Mouse (Mus musculus): ENCODE results near the gene Mms22l.
"Not testable (repeated sequence)": the region's sequence is repeated elsewhere in the genome, so short reads cannot be mapped to it uniquely, and the experiment has no call there.

Gene Mms22l

GRCm38 (mm10) chr4:24609564-24609963 lies 113.3 kb downstream of the Mms22l start:
- in situ Hi-C loops (cut with MboI; ENCODE audit: unreplicated experiment in 2 of 2): no loop called here

GRCm38 (mm10) chr4:24620005-24620404 lies 123.8 kb downstream of the Mms22l start:
- in situ Hi-C loops (cut with MboI; ENCODE audit: unreplicated experiment in 2 of 2): no loop called here

GRCm38 (mm10) chr4:24620440-24620839 lies 124.2 kb downstream of the Mms22l start:
- in situ Hi-C loops (cut with MboI; ENCODE audit: unreplicated experiment in 2 of 2): no loop called here

- in situ Hi-C loops (cut with MboI; ENCODE audit: unreplicated experiment in 2 of 2): no loop called here
Measured at GRCm38 (mm10) chr4:24621422-24622187, 125.4 kb downstream of the Mms22l start.

DNA sequence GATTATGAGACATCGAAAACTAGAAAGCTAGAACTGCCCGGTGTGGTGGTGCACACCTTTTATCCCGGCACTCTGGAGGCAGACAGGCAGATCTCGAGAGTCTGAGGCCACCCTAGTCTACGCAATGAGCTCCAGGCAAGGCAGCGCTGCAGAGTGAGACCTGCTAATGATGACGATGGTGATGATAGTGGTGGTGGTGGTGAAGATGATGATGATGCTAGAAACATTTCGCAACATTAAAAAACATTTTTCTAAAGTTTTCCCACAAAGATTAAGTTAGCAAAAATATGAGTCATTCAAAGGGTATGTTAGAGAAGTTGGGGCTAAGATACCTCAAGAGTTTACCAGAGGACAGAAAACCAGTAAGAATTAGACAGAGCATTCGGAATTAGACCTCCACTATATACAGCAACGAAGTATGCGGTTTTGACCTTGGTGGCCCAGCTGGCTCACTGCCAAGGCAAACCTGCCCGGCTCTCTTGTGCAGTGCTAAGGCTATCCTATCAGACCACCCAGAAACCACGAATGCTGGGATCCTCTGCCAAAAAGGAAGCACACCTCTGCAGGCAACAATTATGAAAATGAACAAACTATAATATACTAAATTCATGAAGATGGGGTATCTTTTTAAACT lies 129.8 kb downstream of the Mms22l start:
- in situ Hi-C loops (cut with MboI; ENCODE audit: unreplicated experiment in 2 of 2): no loop called here

DNA sequence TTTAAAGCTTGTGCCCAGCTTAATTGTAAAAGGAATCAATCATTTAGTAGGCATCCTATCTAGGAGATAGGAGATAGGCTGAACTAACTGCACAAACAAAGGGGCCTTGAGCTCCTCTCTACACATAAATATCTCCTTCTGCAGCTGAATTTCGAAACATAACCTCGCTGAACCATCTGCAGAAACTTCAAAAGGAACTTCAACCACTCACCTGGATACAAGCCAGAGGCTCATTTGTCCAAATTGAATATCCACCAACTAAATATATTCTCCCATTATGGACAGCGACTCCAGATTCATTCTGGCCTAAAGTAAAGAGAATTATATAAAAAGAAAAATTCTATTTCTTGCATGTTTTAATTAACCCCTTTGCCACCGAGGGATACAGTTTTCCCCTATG lies 130.4 kb downstream of the Mms22l start:
- in situ Hi-C loops (cut with MboI; ENCODE audit: unreplicated experiment in 2 of 2): no loop called here

DNA sequence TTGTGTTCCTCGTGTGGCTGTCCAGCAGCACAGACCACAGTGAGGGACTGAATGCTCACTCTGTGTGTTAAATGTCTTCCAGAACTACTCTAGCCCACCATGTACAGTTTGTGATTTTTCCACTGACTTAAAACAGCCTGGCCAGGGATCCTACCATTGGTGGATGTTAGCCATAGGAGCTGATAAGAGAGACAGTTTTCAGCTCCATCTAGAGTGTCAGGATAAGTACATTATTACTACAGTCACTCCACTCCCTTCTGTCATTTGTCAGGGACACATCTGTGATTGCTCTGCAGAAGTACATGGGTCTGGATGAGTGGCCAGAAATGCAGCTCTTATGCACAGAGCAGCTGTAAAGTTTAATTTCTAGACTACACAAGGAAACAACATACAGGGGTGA lies 131.6 kb downstream of the Mms22l start:
- in situ Hi-C loops (cut with MboI; ENCODE audit: unreplicated experiment in 2 of 2): no loop called here

- in situ Hi-C loops (cut with MboI; ENCODE audit: unreplicated experiment in 2 of 2): no loop called here
Measured at GRCm38 (mm10) chr4:24630430-24630829, 134.2 kb downstream of the Mms22l start.

GRCm38 (mm10) chr4:24631177-24631911 lies 135.1 kb downstream of the Mms22l start:
- in situ Hi-C loops (cut with MboI; ENCODE audit: unreplicated experiment in 2 of 2): no loop called here

DNA sequence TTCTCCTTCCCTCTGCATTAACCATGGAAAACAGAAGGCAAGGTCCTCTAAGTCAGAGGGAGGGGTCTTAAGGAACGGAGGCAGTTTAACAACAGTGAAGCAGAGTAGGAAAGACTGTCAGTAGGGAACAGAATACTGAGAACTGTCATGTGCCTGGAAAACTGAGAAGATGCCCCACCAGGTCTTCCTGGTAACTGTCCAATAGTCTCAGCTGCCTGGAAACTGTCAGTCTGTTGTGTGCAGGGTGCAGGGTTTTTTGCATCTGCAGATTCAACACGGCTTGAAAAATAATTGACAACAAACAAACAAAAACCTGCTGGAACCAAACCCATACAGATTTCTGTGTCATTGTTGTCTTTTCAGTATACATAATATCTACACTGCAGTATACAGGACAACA lies 146.1 kb downstream of the Mms22l start:
- in situ Hi-C loops (cut with MboI; ENCODE audit: unreplicated experiment in 2 of 2): no loop called here

GRCm38 (mm10) chr4:24644735-24645134 lies 148.5 kb downstream of the Mms22l start:
- in situ Hi-C loops (cut with MboI; ENCODE audit: unreplicated experiment in 2 of 2): not testable (repeated sequence)

All from v-Abl transformed pro-B cells (cell line).